Mouse (Mus musculus) cerebellum, postnatal 14 days (tissue): ENCODE results near the gene Zfp735.

Source experiments
- DNase-seq, 2 experiments: peaks; one replicate each; pipeline ENCODE4 v3.0.0; 2021; ENCODE audit warnings: mixed read lengths in 2 of 2

The Zfp735 gene

DNA sequence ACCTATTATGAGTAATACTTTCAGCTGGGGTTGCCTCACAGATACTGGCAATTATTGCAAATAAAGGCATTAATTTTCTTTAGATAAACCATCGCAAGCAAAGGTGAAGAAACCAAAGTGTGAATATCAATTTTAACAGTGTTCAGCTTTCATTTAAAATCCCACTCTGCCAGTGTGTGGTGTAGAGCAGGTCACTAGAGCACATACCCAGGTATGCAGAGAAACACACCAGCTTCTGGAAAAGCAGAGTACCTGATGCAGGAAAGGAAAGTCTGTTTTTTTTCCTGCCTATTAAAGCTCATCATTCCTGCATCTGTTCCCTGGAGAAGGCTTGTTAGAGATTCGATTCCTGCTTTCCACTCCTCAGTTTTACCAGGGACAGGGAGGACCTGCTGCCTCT is at the start of gene Zfp735:
Gene Zfp735, plus strand, starts transcription at position 301 of the 400 bp plus-strand sequence.
- no peak for DNase-seq

DNA sequence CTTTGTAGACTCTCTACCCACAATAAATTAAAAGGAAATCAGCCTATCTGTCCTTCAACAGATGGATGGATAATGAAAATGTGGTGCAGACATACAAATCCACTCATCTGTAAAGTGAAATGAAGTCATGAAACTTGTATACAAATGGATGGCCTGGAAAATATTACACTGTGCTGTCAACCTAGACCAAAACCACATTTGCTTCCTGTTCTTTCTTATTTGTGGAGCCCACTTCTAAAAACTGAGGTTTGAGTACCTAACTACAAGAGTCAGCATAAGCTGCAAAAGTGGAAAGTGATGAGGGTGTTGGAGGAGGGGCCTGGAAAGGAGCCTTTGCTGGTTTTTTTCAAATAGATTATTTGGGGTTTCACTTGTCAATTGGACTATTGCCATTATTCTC is 70.5 kb downstream of the Zfp735 start:
- DNase-seq, result no peak
